Mouse (Mus musculus): ENCODE measurements at regions not wholly inside any gene's neighbourhood (a gene's known extent, or its start where the extent isn't known, plus 50 kb on each side); places are given as distances from the start of the nearest gene placed in this dataset.
A peak's percentile ranks its signal among the peaks of the same experiment; 100 is the strongest.

- WGBS: 82% methylated on average over 6 of the region's 6 CpGs
- no peak overlapping the region for H3K27ac ChIP-seq (ENCODE audit: insufficient read depth, low read length)
- H3K27me3 ChIP-seq (ENCODE audit: control insufficient read depth, insufficient read depth, low read length): no peaks in the 10 kb centered on the region
- H3K4me1 ChIP-seq (ENCODE audit: control insufficient read depth, insufficient read depth, low read length): peaks cover 10% of the 10 kb centered on the region
- TF ChIP-seq POLR2A (IDR thresholded peaks at IDR 0.05; ENCODE audit: borderline replicate concordance, insufficient read depth, low read length): no peak
- TF ChIP-seq CTCF (IDR thresholded peaks at IDR 0.05; ENCODE audit: borderline replicate concordance, insufficient read depth, low read depth, low read length): no peak
- no peak overlapping the region for H3K4me3 ChIP-seq (replicated peaks; ENCODE audit: insufficient read depth, low read depth, low read length)
- no peak for DNase-seq
Observed at GRCm38 (mm10) chr2:30686359-30686758, 91.5 kb downstream of the Cstad start.

GRCm38 (mm10) chr2:30685137-30685860, 90.5 kb downstream of the Cstad start:
- Histone ChIP-seq H3K27me3 (ENCODE audit: control insufficient read depth, insufficient read depth, low read length) (no peaks in the 10 kb centered on the region), H3K4me1 (ENCODE audit: control insufficient read depth, insufficient read depth, low read length) (peaks cover 10% of the 10 kb centered on the region), H3K27ac (ENCODE audit: insufficient read depth, low read length) (peak overlapping the region; percentile 46), H3K4me3 (replicated peaks; ENCODE audit: insufficient read depth, low read depth, low read length) (no peak overlapping the region)
- no peak for DNase-seq
- WGBS: 62% methylated on average over 10 of the region's 10 CpGs
- TF ChIP-seq CTCF (IDR thresholded peaks at IDR 0.05; ENCODE audit: borderline replicate concordance, insufficient read depth, low read depth, low read length): no peak
- no peak for TF ChIP-seq POLR2A (IDR thresholded peaks at IDR 0.05; ENCODE audit: borderline replicate concordance, insufficient read depth, low read length)

- no peaks in the 10 kb centered on the region for H3K27me3 ChIP-seq (ENCODE audit: control insufficient read depth, insufficient read depth, low read length)
- no peak overlapping the region for H3K27ac ChIP-seq (ENCODE audit: insufficient read depth, low read length)
- DNase-seq: no peak
- 97% methylated on average over 6 of the region's 6 CpGs for WGBS
- H3K4me1 ChIP-seq (ENCODE audit: control insufficient read depth, insufficient read depth, low read length): peaks cover 10% of the 10 kb centered on the region
- no peak overlapping the region for H3K4me3 ChIP-seq (replicated peaks; ENCODE audit: insufficient read depth, low read depth, low read length)
- TF ChIP-seq CTCF (IDR thresholded peaks at IDR 0.05; ENCODE audit: borderline replicate concordance, insufficient read depth, low read depth, low read length) (no peak), POLR2A (IDR thresholded peaks at IDR 0.05; ENCODE audit: borderline replicate concordance, insufficient read depth, low read length) (no peak)
Observed at GRCm38 (mm10) chr2:30684461-30684860, 89.6 kb downstream of the Cstad start.

- H3K27ac ChIP-seq (ENCODE audit: insufficient read depth, low read length): no peak overlapping the region
- TF ChIP-seq CTCF (IDR thresholded peaks at IDR 0.05; ENCODE audit: borderline replicate concordance, insufficient read depth, low read depth, low read length) (no peak), POLR2A (IDR thresholded peaks at IDR 0.05; ENCODE audit: borderline replicate concordance, insufficient read depth, low read length) (no peak)
- peaks cover 11% of the 10 kb centered on the region for H3K4me1 ChIP-seq (ENCODE audit: control insufficient read depth, insufficient read depth, low read length)
- no peaks in the 10 kb centered on the region for H3K27me3 ChIP-seq (ENCODE audit: control insufficient read depth, insufficient read depth, low read length)
- WGBS: 48% methylated on average over 5 of the region's 5 CpGs
- DNase-seq: no peak
- no peak overlapping the region for H3K4me3 ChIP-seq (replicated peaks; ENCODE audit: insufficient read depth, low read depth, low read length)
Observed at GRCm38 (mm10) chr2:30682146-30682825, 87.4 kb downstream of the Cstad start.

- H3K27ac ChIP-seq (ENCODE audit: insufficient read depth, low read length): no peak overlapping the region
- 44% methylated on average over 1 of the region's 2 CpGs for WGBS
- TF ChIP-seq POLR2A (IDR thresholded peaks at IDR 0.05; ENCODE audit: borderline replicate concordance, insufficient read depth, low read length) (no peak), CTCF (IDR thresholded peaks at IDR 0.05; ENCODE audit: borderline replicate concordance, insufficient read depth, low read depth, low read length) (no peak)
- DNase-seq: no peak
- no peak overlapping the region for H3K4me3 ChIP-seq (replicated peaks; ENCODE audit: insufficient read depth, low read depth, low read length)
- no peaks in the 10 kb centered on the region for H3K27me3 ChIP-seq (ENCODE audit: control insufficient read depth, insufficient read depth, low read length)
- peaks cover 10% of the 10 kb centered on the region for H3K4me1 ChIP-seq (ENCODE audit: control insufficient read depth, insufficient read depth, low read length)
Observed at GRCm38 (mm10) chr2:30681642-30682041, 86.8 kb downstream of the Cstad start.

- TF ChIP-seq CTCF (IDR thresholded peaks at IDR 0.05; ENCODE audit: borderline replicate concordance, insufficient read depth, low read depth, low read length) (no peak), POLR2A (IDR thresholded peaks at IDR 0.05; ENCODE audit: borderline replicate concordance, insufficient read depth, low read length) (no peak)
- Histone ChIP-seq H3K27me3 (ENCODE audit: control insufficient read depth, insufficient read depth, low read length) (no peaks in the 10 kb centered on the region), H3K27ac (ENCODE audit: insufficient read depth, low read length) (no peak overlapping the region), H3K4me1 (ENCODE audit: control insufficient read depth, insufficient read depth, low read length) (peaks cover 15% of the 10 kb centered on the region), H3K4me3 (replicated peaks; ENCODE audit: insufficient read depth, low read depth, low read length) (no peak overlapping the region)
- no peak for DNase-seq
Observed at GRCm38 (mm10) chr2:30679041-30679440, 84.2 kb downstream of the Cstad start.

GRCm38 (mm10) chr2:30677498-30677897, 82.7 kb downstream of the Cstad start:
- H3K27me3 ChIP-seq (ENCODE audit: control insufficient read depth, insufficient read depth, low read length): no peaks in the 10 kb centered on the region
- H3K27ac ChIP-seq (ENCODE audit: insufficient read depth, low read length): peak overlapping the region; percentile 24
- peaks cover 15% of the 10 kb centered on the region for H3K4me1 ChIP-seq (ENCODE audit: control insufficient read depth, insufficient read depth, low read length)
- TF ChIP-seq POLR2A (IDR thresholded peaks at IDR 0.05; ENCODE audit: borderline replicate concordance, insufficient read depth, low read length) (no peak), CTCF (IDR thresholded peaks at IDR 0.05; ENCODE audit: borderline replicate concordance, insufficient read depth, low read depth, low read length) (no peak)
- DNase-seq: no peak
- 26% methylated on average over 5 of the region's 5 CpGs for WGBS
- peak overlapping the region; percentile 23 for H3K4me3 ChIP-seq (replicated peaks; ENCODE audit: insufficient read depth, low read depth, low read length)
